Mouse (Mus musculus) midbrain, embryonic 11.5 days (tissue): Measurements from ENCODE around the gene Fopnl. TPM values are rescaled to one million over a fixed set of nuclear protein-coding genes. Genes with fewer than 3 reads are reported as not detected.

Source experiments
- ATAC-seq: fragments of 200-750 bp; cut with Nextera tagmentation; 2 replicates; pipeline ENCODE4 v1.8.0; 2017; ENCODE audit warnings: moderate TSS enrichment, moderate library complexity; ENCODE audit not compliant: low FRiP score
- DNase-seq: peaks from one replicate; pipeline ENCODE4 v3.0.0; 2015; ENCODE audit warnings: low spot score; ENCODE audit errors: missing footprints
- H3K27ac ChIP-seq: fragments of 300-500 bp; sonication (generic); 2 replicates; pipeline ENCODE4 v1.5.1; 2014; ENCODE audit warnings: low read depth, low read length
- H3K27me3 ChIP-seq: fragments of 300-500 bp; sonication (generic); 2 replicates; pipeline ENCODE4 v1.6.1; 2014; ENCODE audit warnings: mild to moderate bottlenecking, low read length, moderate library complexity, mixed read lengths; ENCODE audit not compliant: control insufficient read depth, insufficient read depth
- H3K36me3 ChIP-seq: fragments of 300-500 bp; sonication (generic); 2 replicates; pipeline ENCODE4 v1.6.1; 2014; ENCODE audit warnings: mild to moderate bottlenecking, low read length, moderate library complexity, mixed read lengths; ENCODE audit not compliant: control insufficient read depth, insufficient read depth
- H3K4me1 ChIP-seq: fragments of 300-500 bp; sonication (generic); 2 replicates; pipeline ENCODE4 v1.6.1; 2014; ENCODE audit warnings: low read length; ENCODE audit not compliant: control insufficient read depth, insufficient read depth
- H3K4me2 ChIP-seq: fragments of 300-500 bp; sonication (generic); 2 replicates; pipeline ENCODE4 v1.6.1; 2014; ENCODE audit warnings: mild to moderate bottlenecking, moderate library complexity
- H3K4me3 ChIP-seq: fragments of 300-500 bp; sonication (generic); 2 replicates; pipeline ENCODE4 v1.5.1; 2014; ENCODE audit warnings: low read depth, low read length
- H3K9ac ChIP-seq: fragments of 300-500 bp; sonication (generic); 2 replicates; pipeline ENCODE4 v1.6.1; 2014; ENCODE audit warnings: low read length
- H3K9me3 ChIP-seq: fragments of 300-500 bp; sonication (generic); 2 replicates; pipeline ENCODE4 v1.6.1; 2016; ENCODE audit warnings: low read length; ENCODE audit not compliant: control insufficient read depth
- WGBS: fragments of 180-500 bp; shearing (Covaris S2); extraction: QIAGEN DNeasy Blood & Tissue Kit; methylation state at CpG from one replicate; pipeline ENCODE4 v1.1.7; 2014; 5-methylcytosine and 5-hydroxymethylcytosine counted together
- polyA plus RNA-seq: library from polyadenylated mRNA; unstranded; fragments of >200 nt; fragmentation: Nextera tagmentation; extraction: Ambion mirVana; gene quantifications from 2 replicates; pipeline ENCODE4 v1.2.1, GENCODE M21; 2014

Fopnl gene
- polyA plus RNA-seq, 1 experiment from 2014 or later = 174 TPM

- Histone ChIP-seq H3K27ac (no peak overlapping the region), H3K4me1 (no peaks in the 10 kb centered on the region), H3K9ac (no peak overlapping the region), H3K4me3 (no peak overlapping the region), H3K36me3 (no peaks in the 10 kb centered on the region), H3K4me2 (no peak overlapping the region), H3K9me3 (no peaks in the 10 kb centered on the region), H3K27me3 (no peaks in the 10 kb centered on the region)
- WGBS = 74% methylated on average over 2 of the region's 2 CpGs
- ATAC-seq = no peak
- DNase-seq = no peak
These were observed 52.7 kb downstream of the Fopnl start for GRCm38 (mm10) chr16:14264504-14264903.

GRCm38 (mm10) chr16:14263241-14263640 is 54.0 kb downstream of the Fopnl start:
- H3K36me3 ChIP-seq = no peaks in the 10 kb centered on the region
- no peaks in the 10 kb centered on the region for H3K9me3 ChIP-seq
- DNase-seq = no peak
- H3K9ac ChIP-seq = no peak overlapping the region
- H3K27ac ChIP-seq = no peak overlapping the region
- H3K27me3 ChIP-seq = no peaks in the 10 kb centered on the region
- WGBS = 87% methylated on average over 6 of the region's 6 CpGs
- H3K4me2 ChIP-seq = no peak overlapping the region
- H3K4me3 ChIP-seq = no peak overlapping the region
- no peaks in the 10 kb centered on the region for H3K4me1 ChIP-seq
- ATAC-seq = no peak

GRCm38 (mm10) chr16:14262410-14262809 is 54.8 kb downstream of the Fopnl start:
- no peaks in the 10 kb centered on the region for H3K9me3 ChIP-seq
- H3K4me3 ChIP-seq = no peak overlapping the region
- ATAC-seq (no peak), DNase-seq (no peak)
- H3K27ac ChIP-seq = no peak overlapping the region
- WGBS = 65% methylated on average over 1 of the region's 1 CpGs
- no peak overlapping the region for H3K4me2 ChIP-seq
- H3K36me3 ChIP-seq = no peaks in the 10 kb centered on the region
- H3K27me3 ChIP-seq = no peaks in the 10 kb centered on the region
- H3K4me1 ChIP-seq = no peaks in the 10 kb centered on the region
- no peak overlapping the region for H3K9ac ChIP-seq

GRCm38 (mm10) chr16:14258856-14259255 is 58.3 kb downstream of the Fopnl start:
- H3K36me3 ChIP-seq = no peaks in the 10 kb centered on the region
- ATAC-seq (no peak), DNase-seq (no peak)
- no peak overlapping the region for H3K27ac ChIP-seq
- 58% methylated on average over 2 of the region's 2 CpGs for WGBS
- H3K4me2 ChIP-seq = no peak overlapping the region
- no peak overlapping the region for H3K4me3 ChIP-seq
- H3K4me1 ChIP-seq = no peaks in the 10 kb centered on the region
- H3K27me3 ChIP-seq = no peaks in the 10 kb centered on the region
- no peaks in the 10 kb centered on the region for H3K9me3 ChIP-seq
- H3K9ac ChIP-seq = no peak overlapping the region

GRCm38 (mm10) chr16:14253586-14253985 is 63.6 kb downstream of the Fopnl start:
- WGBS = 84% methylated on average over 3 of the region's 3 CpGs
- no peaks in the 10 kb centered on the region for H3K4me1 ChIP-seq
- H3K36me3 ChIP-seq = no peaks in the 10 kb centered on the region
- ATAC-seq = no peak
- H3K4me2 ChIP-seq = no peak overlapping the region
- no peak overlapping the region for H3K27ac ChIP-seq
- no peak for DNase-seq
- H3K9ac ChIP-seq = no peak overlapping the region
- no peak overlapping the region for H3K4me3 ChIP-seq
- no peaks in the 10 kb centered on the region for H3K27me3 ChIP-seq
- no peaks in the 10 kb centered on the region for H3K9me3 ChIP-seq

- WGBS = 80% methylated on average over 4 of the region's 4 CpGs
- ATAC-seq = no peak
These were observed 64.3 kb downstream of the Fopnl start for GRCm38 (mm10) chr16:14252877-14253276.

GRCm38 (mm10) chr16:14249913-14250312 is 67.3 kb downstream of the Fopnl start:
- DNase-seq (no peak), ATAC-seq (no peak)
- WGBS = 56% methylated on average over 1 of the region's 1 CpGs
- no peaks in the 10 kb centered on the region for H3K4me1 ChIP-seq
- H3K4me3 ChIP-seq = no peak overlapping the region
- H3K9ac ChIP-seq = no peak overlapping the region
- H3K9me3 ChIP-seq = no peaks in the 10 kb centered on the region
- no peak overlapping the region for H3K27ac ChIP-seq
- no peaks in the 10 kb centered on the region for H3K27me3 ChIP-seq
- H3K4me2 ChIP-seq = no peak overlapping the region
- H3K36me3 ChIP-seq = no peaks in the 10 kb centered on the region

More at GRCm38 (mm10) chr16:14252877-14253276, 64.3 kb downstream of the Fopnl start:
- no peaks in the 10 kb centered on the region for H3K4me1 ChIP-seq
- H3K4me3 ChIP-seq = no peak overlapping the region
- no peaks in the 10 kb centered on the region for H3K27me3 ChIP-seq
- H3K36me3 ChIP-seq = no peaks in the 10 kb centered on the region
- no peak overlapping the region for H3K9ac ChIP-seq
- no peaks in the 10 kb centered on the region for H3K9me3 ChIP-seq
- no peak overlapping the region for H3K4me2 ChIP-seq
- DNase-seq = no peak
- H3K27ac ChIP-seq = no peak overlapping the region

Other genes starting within 250 kb of the Fopnl start
- 176 and 181 TPM in 2 replicates for gene Nde1, start 154.1 kb downstream of the Fopnl start, polyA plus RNA-seq
- 17.4 and 17.6 TPM in 2 replicates for gene Marf1, start 154.1 kb downstream of the Fopnl start, polyA plus RNA-seq
- 0.18 and 0.26 TPM in 2 replicates for gene Myh11, start 26.0 kb downstream of the Fopnl start, polyA plus RNA-seq
- gene Abcc1, start 44.2 kb upstream of the Fopnl start, polyA plus RNA-seq = 4.5 and 5.4 TPM in 2 replicates
- not detected in 2 replicates for gene A630010A05Rik, start 244.9 kb upstream of the Fopnl start, polyA plus RNA-seq